Mouse (Mus musculus): ENCODE measurements around the gene Crygd.

DNA sequence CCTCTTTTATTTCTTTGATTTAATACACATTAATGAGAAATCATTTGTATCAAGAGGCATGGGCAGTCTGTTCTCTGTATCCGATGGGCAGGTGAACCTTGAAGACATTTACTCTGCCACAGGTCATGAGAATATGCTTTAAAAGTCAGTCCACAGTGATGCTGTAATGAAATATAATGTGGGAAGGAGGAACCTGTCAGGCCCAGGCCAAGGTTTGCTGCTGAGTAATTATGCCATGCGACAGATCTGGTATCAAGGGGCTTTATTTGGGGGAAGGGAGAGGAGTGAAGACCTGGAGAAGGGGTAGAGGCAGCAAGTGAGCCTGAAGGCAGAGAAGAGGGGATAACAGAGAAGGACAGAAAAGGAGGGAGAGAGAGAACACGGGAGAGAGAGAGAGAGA is 23.6 kb downstream of the Crygd start:
- TF ChIP-seq POLR2A (IDR thresholded peaks at IDR 0.05; ENCODE audit: extremely low read depth, insufficient read depth, low read length), result no peak
- TF ChIP-seq CTCF (IDR thresholded peaks at IDR 0.05; ENCODE audit: low read depth, low read length), result no peak

All from liver, adult 2 months (tissue).